Mouse (Mus musculus): ENCODE results near the gene Cacna2d1.

DNA sequence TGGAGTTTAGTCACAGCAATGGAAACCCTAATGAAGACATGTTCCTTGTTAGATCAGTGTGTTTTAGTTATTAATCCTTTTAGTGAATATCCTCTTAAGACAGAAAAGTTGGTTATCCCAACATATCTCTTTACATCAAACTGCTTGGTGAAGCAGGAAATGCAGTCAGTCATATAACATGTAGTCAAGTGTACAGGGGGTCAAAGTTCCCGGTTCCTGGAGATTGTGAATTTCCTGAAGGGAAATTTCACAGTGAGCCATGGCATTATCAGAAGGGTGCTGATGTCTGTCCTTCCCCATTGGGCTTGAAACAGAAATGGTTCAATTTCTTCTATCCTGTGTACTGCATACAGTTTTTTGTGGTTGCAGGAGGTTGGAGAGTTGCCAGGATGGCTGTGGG is 25.3 kb downstream of the Cacna2d1 start:
- TF ChIP-seq CTCF (IDR thresholded peaks at IDR 0.05; ENCODE audit: low read depth) (no peak), EP300 (IDR thresholded peaks at IDR 0.05; ENCODE audit: low read depth) (no peak)

Data from liver, embryonic 14.5 days (tissue).